Mouse (Mus musculus) effector memory CD4-positive, alpha-beta T cell, adult 7 months (primary cell): ENCODE data around the gene Pde12. TPM values are rescaled to one million over a fixed set of nuclear protein-coding genes. Genes with fewer than 3 reads are reported as not detected.

Experiments
- polyA plus RNA-seq: library from polyadenylated mRNA; unstranded; fragments of 100-300 nt; shearing (Covaris generic); gene quantifications from one replicate; pipeline ENCODE4 v1.2.1, GENCODE M21; 2017

Gene Pde12
- 11.5 TPM for polyA plus RNA-seq

GRCm38 (mm10) chr14:26669292-26670073, at the start of gene Pde12:
TSS of gene Pde12 (minus strand) at chr14:26669883.

GRCm38 (mm10) chr14:26692974-26693373, 23.3 kb upstream of the Pde12 start, which contains the start of gene Dnah12:
TSS of gene Dnah12 (plus strand) at chr14:26693274.

GRCm38 (mm10) chr14:26637851-26638707, 31.6 kb downstream of the Pde12 start, which contains the start of gene Arf4:
TSS of gene Arf4 (plus strand) at chr14:26638074.

Other genes with a start within 250 kb of the Pde12 start
- gene Slmap, start 135.0 kb downstream of the Pde12 start, polyA plus RNA-seq, result 36.0 TPM
- 14.1 TPM for gene Dennd6a, start 96.0 kb downstream of the Pde12 start, polyA plus RNA-seq
- 539 TPM for gene Arf4, start 31.8 kb downstream of the Pde12 start, polyA plus RNA-seq
- gene Dnah12, start 23.4 kb upstream of the Pde12 start, polyA plus RNA-seq, result 0.18 TPM
- 0.57 TPM for gene Asb14, start 224.7 kb upstream of the Pde12 start, polyA plus RNA-seq